Mouse (Mus musculus): ENCODE measurements at regions not wholly inside any gene's neighbourhood (a gene's known extent, or its start where the extent isn't known, plus 50 kb on each side); places are given as distances from the start of the nearest gene placed in this dataset.

DNA sequence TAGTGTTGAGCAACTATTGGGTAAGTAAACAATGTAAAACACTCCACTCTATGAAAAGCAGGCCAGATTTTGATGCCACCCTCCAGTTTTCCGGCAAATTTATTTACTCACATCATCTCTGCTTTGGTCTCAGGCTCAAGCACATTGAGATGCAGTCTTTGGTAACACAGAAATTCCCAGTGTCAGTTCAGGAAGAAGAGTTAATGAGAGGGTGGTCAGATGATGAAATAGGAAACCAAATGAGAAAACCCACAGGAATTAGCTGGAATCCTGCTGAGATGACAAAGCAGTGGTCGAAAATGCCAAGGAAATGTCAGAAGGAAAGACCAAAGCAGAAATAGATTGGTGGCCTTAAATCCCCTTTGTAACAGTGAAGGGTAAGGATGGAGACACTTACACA, 525.7 kb downstream of the Meis1 start:
- 81% methylated on average over 2 of the region's 2 CpGs for WGBS
- DNase-seq (ENCODE audit: low read depth in 1 of 2, low spot score in 2 of 2) = no peak
- no peak overlapping the region for H3K27ac ChIP-seq (ENCODE audit: insufficient read depth, low read length)
- H3K36me3 ChIP-seq (ENCODE audit: control insufficient read depth, insufficient read depth, low read length) = no peaks in the 10 kb centered on the region
- no peaks in the 10 kb centered on the region for H3K4me1 ChIP-seq (ENCODE audit: control insufficient read depth, insufficient read depth, insufficient read length)
- no peak overlapping the region for H3K4me3 ChIP-seq (ENCODE audit: extremely low read depth, insufficient read depth, insufficient read length)
- no peak for TF ChIP-seq POLR2A (IDR thresholded peaks at IDR 0.05; ENCODE audit: low read depth, low read length)
- TF ChIP-seq CTCF (IDR thresholded peaks at IDR 0.05; ENCODE audit: extremely low read depth, insufficient read depth, insufficient read length, insufficient replicate concordance) = no peak
- H3K27me3 ChIP-seq (ENCODE audit: control insufficient read depth, insufficient read depth, low read length) = no peaks in the 10 kb centered on the region

DNA sequence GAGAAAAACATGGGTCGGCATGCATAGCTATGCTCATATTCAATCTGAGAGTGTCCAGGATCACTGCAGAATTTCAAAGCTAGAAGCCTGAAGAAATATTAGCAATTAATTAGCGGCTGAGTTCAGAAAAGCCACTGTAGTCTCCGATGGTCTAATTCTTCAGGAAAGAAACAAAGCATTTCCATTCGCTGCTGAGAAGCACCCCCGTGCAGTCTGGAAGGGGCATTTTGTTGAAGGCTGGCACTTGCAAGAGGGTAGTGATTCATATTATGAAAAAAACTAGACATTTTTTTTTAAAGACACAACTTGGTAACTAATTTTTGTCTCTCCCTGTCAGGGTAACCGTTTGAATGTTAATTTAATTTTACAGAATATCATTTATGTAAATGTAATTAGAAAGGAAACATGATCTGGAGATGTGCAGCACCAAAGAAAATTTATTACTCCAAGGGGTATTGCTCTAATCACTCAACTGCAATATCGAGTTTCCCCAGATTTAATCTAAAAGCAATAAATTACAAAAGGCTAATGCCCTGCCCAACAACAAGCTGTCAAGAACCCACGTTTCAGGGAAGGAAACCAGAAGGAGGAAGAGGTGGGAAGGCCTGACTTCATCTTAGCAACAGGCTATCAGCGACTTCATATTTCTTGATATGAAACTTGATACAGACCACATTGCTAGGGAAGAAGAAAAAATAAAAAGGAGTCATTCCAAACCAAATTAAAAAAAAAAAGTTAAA, 529.1 kb downstream of the Meis1 start:
- H3K36me3 ChIP-seq (ENCODE audit: control insufficient read depth, insufficient read depth, low read length) = no peaks in the 10 kb centered on the region
- WGBS = 42% methylated on average over 9 of the region's 9 CpGs
- no peak for DNase-seq (ENCODE audit: low read depth in 1 of 2, low spot score in 2 of 2)
- no peaks in the 10 kb centered on the region for H3K27me3 ChIP-seq (ENCODE audit: control insufficient read depth, insufficient read depth, low read length)
- no peak overlapping the region for H3K27ac ChIP-seq (ENCODE audit: insufficient read depth, low read length)
- no peak overlapping the region for H3K4me3 ChIP-seq (ENCODE audit: extremely low read depth, insufficient read depth, insufficient read length)
- no peaks in the 10 kb centered on the region for H3K4me1 ChIP-seq (ENCODE audit: control insufficient read depth, insufficient read depth, insufficient read length)
- no peak for TF ChIP-seq CTCF (IDR thresholded peaks at IDR 0.05; ENCODE audit: extremely low read depth, insufficient read depth, insufficient read length, insufficient replicate concordance)
- no peak for TF ChIP-seq POLR2A (IDR thresholded peaks at IDR 0.05; ENCODE audit: low read depth, low read length)

DNA sequence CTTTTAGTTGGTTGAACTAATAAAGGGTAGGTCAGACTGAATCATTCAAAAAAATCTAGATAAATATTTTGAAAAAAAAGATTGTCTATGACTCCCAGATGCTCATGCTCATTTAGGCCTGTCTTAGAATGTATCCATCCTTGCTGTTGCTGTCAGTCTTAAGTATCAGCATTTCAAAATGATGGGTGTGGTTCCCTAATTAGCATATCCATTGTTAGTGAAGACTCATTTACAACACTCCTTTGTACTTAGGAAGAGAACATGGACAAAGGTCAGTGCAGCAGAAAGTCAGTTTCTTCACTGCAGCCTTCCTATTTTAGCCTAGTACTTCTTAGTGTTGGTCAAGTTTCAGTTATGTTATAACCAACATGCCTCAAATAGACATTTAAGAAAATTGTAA, 525.2 kb upstream of the Etaa1 start:
- TF ChIP-seq CTCF (IDR thresholded peaks at IDR 0.05; ENCODE audit: extremely low read depth, insufficient read depth, insufficient read length, insufficient replicate concordance) (no peak), POLR2A (IDR thresholded peaks at IDR 0.05; ENCODE audit: low read depth, low read length) (no peak)
- Histone ChIP-seq H3K27me3 (ENCODE audit: control insufficient read depth, insufficient read depth, low read length) (no peaks in the 10 kb centered on the region), H3K36me3 (ENCODE audit: control insufficient read depth, insufficient read depth, low read length) (no peaks in the 10 kb centered on the region), H3K4me1 (ENCODE audit: control insufficient read depth, insufficient read depth, insufficient read length) (no peaks in the 10 kb centered on the region), H3K4me3 (ENCODE audit: extremely low read depth, insufficient read depth, insufficient read length) (no peak overlapping the region), H3K27ac (ENCODE audit: insufficient read depth, low read length) (no peak overlapping the region)
- no peak for DNase-seq (ENCODE audit: low read depth in 1 of 2, low spot score in 2 of 2)

DNA sequence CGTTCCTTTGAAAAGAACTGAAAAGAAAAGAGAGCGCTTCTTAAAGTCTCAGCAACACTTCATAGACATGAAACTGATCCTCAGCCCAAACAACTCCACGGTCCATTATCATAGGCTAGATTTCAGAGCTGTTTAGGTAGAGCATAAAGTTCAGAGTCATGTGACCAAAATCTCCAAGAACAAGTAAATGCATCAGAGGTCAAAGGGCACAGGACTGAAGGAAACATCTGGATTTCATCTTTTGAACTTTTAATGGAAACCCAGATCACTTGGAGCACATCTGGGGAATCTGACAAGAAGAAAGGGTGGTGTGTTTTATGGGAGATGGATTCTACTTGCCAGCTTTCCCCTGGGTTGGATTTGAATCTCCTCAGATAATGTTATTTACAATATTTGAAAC, 497.6 kb upstream of the Etaa1 start:
- Histone ChIP-seq H3K27ac (ENCODE audit: insufficient read depth, low read length) (no peak overlapping the region), H3K4me1 (ENCODE audit: control insufficient read depth, insufficient read depth, insufficient read length) (no peaks in the 10 kb centered on the region), H3K4me3 (ENCODE audit: extremely low read depth, insufficient read depth, insufficient read length) (no peak overlapping the region), H3K36me3 (ENCODE audit: control insufficient read depth, insufficient read depth, low read length) (no peaks in the 10 kb centered on the region), H3K27me3 (ENCODE audit: control insufficient read depth, insufficient read depth, low read length) (no peaks in the 10 kb centered on the region)
- WGBS = 87% methylated on average over 3 of the region's 3 CpGs
- no peak for DNase-seq (ENCODE audit: low read depth in 1 of 2, low spot score in 2 of 2)
- TF ChIP-seq POLR2A (IDR thresholded peaks at IDR 0.05; ENCODE audit: low read depth, low read length) = no peak
- TF ChIP-seq CTCF (IDR thresholded peaks at IDR 0.05; ENCODE audit: extremely low read depth, insufficient read depth, insufficient read length, insufficient replicate concordance) = no peak

DNA sequence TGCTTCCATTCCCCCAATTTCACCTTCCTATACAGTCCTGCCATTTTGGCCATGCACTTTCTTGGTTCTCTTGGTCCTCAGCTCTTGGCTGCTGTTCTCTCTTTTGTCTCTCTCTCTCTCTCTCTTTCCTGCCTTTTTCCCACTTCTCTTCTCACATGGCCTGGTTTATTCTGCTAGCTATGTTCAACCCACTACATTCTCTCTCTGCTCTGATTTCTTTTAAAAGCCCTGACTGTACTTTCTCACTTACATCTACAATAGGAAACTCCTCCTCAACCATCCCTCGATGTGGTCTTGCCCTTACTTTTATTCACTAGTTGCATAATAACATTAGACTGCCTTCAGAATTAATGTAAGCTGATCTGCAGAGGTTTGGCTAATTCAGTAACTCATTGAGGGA, 495.2 kb upstream of the Etaa1 start:
- H3K36me3 ChIP-seq (ENCODE audit: control insufficient read depth, insufficient read depth, low read length) = no peaks in the 10 kb centered on the region
- no peak for DNase-seq (ENCODE audit: low read depth in 1 of 2, low spot score in 2 of 2)
- no peaks in the 10 kb centered on the region for H3K4me1 ChIP-seq (ENCODE audit: control insufficient read depth, insufficient read depth, insufficient read length)
- H3K27ac ChIP-seq (ENCODE audit: insufficient read depth, low read length) = no peak overlapping the region
- no peaks in the 10 kb centered on the region for H3K27me3 ChIP-seq (ENCODE audit: control insufficient read depth, insufficient read depth, low read length)
- H3K4me3 ChIP-seq (ENCODE audit: extremely low read depth, insufficient read depth, insufficient read length) = no peak overlapping the region
- WGBS = 72% methylated on average over 1 of the region's 1 CpGs
- TF ChIP-seq CTCF (IDR thresholded peaks at IDR 0.05; ENCODE audit: extremely low read depth, insufficient read depth, insufficient read length, insufficient replicate concordance) (no peak), POLR2A (IDR thresholded peaks at IDR 0.05; ENCODE audit: low read depth, low read length) (no peak)

DNA sequence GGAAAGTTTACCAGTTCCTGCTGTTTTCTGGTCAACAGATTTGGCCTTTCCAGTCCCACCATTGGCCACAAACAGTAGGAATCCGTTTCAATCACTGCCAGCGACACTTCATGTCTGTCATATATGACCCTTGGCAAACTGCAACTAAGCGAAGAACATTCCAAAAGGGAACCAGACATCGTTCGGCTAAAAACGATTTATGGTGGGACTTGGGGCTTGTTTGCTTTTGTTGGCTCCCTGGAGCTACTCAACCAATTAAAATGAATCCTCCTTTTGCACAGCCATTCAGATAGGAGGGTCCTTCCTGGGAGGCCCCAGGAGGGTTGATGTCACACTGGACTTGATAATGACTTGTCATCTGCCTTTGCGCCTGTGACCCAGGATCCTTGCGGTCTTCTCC, 490.9 kb upstream of the Etaa1 start:
- Histone ChIP-seq H3K4me1 (ENCODE audit: control insufficient read depth, insufficient read depth, insufficient read length) (no peaks in the 10 kb centered on the region), H3K36me3 (ENCODE audit: control insufficient read depth, insufficient read depth, low read length) (no peaks in the 10 kb centered on the region), H3K27ac (ENCODE audit: insufficient read depth, low read length) (no peak overlapping the region), H3K27me3 (ENCODE audit: control insufficient read depth, insufficient read depth, low read length) (no peaks in the 10 kb centered on the region), H3K4me3 (ENCODE audit: extremely low read depth, insufficient read depth, insufficient read length) (no peak overlapping the region)
- TF ChIP-seq CTCF (IDR thresholded peaks at IDR 0.05; ENCODE audit: extremely low read depth, insufficient read depth, insufficient read length, insufficient replicate concordance) (no peak), POLR2A (IDR thresholded peaks at IDR 0.05; ENCODE audit: low read depth, low read length) (no peak)
- WGBS = 89% methylated on average over 8 of the region's 8 CpGs
- DNase-seq (ENCODE audit: low read depth in 1 of 2, low spot score in 2 of 2) = no peak

DNA sequence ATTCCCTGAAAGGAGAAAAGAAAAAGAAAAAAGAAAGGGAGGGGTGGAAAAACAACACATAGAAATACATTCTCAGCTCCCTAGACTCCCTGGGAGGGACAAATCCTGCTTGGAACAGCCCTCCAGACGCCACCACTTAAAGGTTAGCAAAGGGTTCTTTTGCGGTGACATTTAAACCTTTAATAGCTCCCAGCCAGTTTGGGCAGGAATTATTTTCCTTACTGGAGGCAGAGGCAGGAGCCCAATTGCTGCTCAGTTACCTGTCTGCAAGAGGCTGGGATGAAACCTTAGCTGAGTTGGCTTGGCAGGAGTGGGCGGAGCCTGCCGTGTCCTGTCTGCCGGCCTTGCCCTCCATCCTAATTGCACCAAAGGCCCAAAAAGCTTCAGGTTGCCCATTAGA, 490.4 kb upstream of the Etaa1 start:
- DNase-seq (ENCODE audit: low read depth in 1 of 2, low spot score in 2 of 2) = no peak
- H3K27ac ChIP-seq (ENCODE audit: insufficient read depth, low read length) = no peak overlapping the region
- TF ChIP-seq POLR2A (IDR thresholded peaks at IDR 0.05; ENCODE audit: low read depth, low read length) (no peak), CTCF (IDR thresholded peaks at IDR 0.05; ENCODE audit: extremely low read depth, insufficient read depth, insufficient read length, insufficient replicate concordance) (no peak)
- WGBS = 82% methylated on average over 5 of the region's 5 CpGs
- no peaks in the 10 kb centered on the region for H3K4me1 ChIP-seq (ENCODE audit: control insufficient read depth, insufficient read depth, insufficient read length)
- H3K27me3 ChIP-seq (ENCODE audit: control insufficient read depth, insufficient read depth, low read length) = no peaks in the 10 kb centered on the region
- H3K4me3 ChIP-seq (ENCODE audit: extremely low read depth, insufficient read depth, insufficient read length) = no peak overlapping the region
- no peaks in the 10 kb centered on the region for H3K36me3 ChIP-seq (ENCODE audit: control insufficient read depth, insufficient read depth, low read length)

All from spleen, adult 2 months (tissue).